Mouse (Mus musculus) C2C12 (cell line): ENCODE data around the gene Taf1a. TPM values are rescaled to one million over a fixed set of nuclear protein-coding genes. Genes with fewer than 3 reads are reported as not detected.

Experiments used
- H3K27me3 ChIP-seq: one replicate; pipeline ENCODE4 v1.6.1; 2011; ENCODE audit not compliant: control insufficient read depth, insufficient read depth, insufficient read length
- H3K36me3 ChIP-seq: one replicate; pipeline ENCODE4 v1.6.1; 2011; ENCODE audit not compliant: control insufficient read depth, insufficient read depth
- H3K4me3 ChIP-seq: one replicate; pipeline ENCODE4 v1.5.1; 2011; ENCODE audit warnings: mild to moderate bottlenecking, control low read depth; ENCODE audit not compliant: poor library complexity, insufficient read depth, severe bottlenecking
- H3K79me2 ChIP-seq: one replicate; pipeline ENCODE4 v1.6.1; 2011; ENCODE audit not compliant: control insufficient read depth, insufficient read depth
- H3K79me3 ChIP-seq: one replicate; pipeline ENCODE4 v1.6.1; 2011; ENCODE audit warnings: low read depth, control low read depth
- H3ac ChIP-seq: one replicate; pipeline ENCODE3; 2011; ENCODE audit warnings: low read depth; ENCODE audit not compliant: control insufficient read depth, insufficient read length
- CEBPB ChIP-seq: IDR thresholded peaks from one replicate; pipeline ENCODE4 v1.6.1; 2011; ENCODE audit warnings: low read depth, mild to moderate bottlenecking, control low read depth, moderate library complexity
- CTCF ChIP-seq: IDR thresholded peaks from one replicate; pipeline ENCODE4 v1.5.1; 2011; ENCODE audit not compliant: control insufficient read depth, insufficient read depth, insufficient read length
- FOSL1 ChIP-seq: IDR thresholded peaks from one replicate; pipeline ENCODE4 v1.8.0; 2011; ENCODE audit warnings: mild to moderate bottlenecking, low read length; ENCODE audit not compliant: poor library complexity, insufficient read depth, severe bottlenecking
- MAX ChIP-seq: IDR thresholded peaks from one replicate; pipeline ENCODE4 v1.6.1; 2011; ENCODE audit warnings: mild to moderate bottlenecking, control low read depth
- MYOD1 ChIP-seq: IDR thresholded peaks from one replicate; pipeline ENCODE4 v1.6.1; 2011; ENCODE audit warnings: low read depth; ENCODE audit not compliant: control insufficient read depth, insufficient read length
- MYOG ChIP-seq: IDR thresholded peaks from one replicate; pipeline ENCODE4 v1.6.1; 2011; ENCODE audit not compliant: control insufficient read depth, insufficient read length; ENCODE audit errors: extremely low read depth
- USF1 ChIP-seq: IDR thresholded peaks from one replicate; pipeline ENCODE4 v1.6.1; 2011; ENCODE audit warnings: low read depth, mild to moderate bottlenecking, control low read depth, moderate library complexity
- polyA plus RNA-seq: library from polyadenylated mRNA; unstranded; fragments of >200 nt; fragmentation: generic; extraction: Trizol; gene quantifications from one replicate; pipeline ENCODE4 v1.2.1, GENCODE M21; 2012; ENCODE audit warnings: missing spikeins

Taf1a gene
- polyA plus RNA-seq, 1 experiment: 5.2 TPM

GRCm38 (mm10) chr1:183420296-183420695, 31.5 kb downstream of the Taf1a start:
- no peak overlapping the region for H3ac ChIP-seq
- no peak for TF ChIP-seq MYOD1
- no peak for TF ChIP-seq CTCF
- no peak for TF ChIP-seq USF1
- TF ChIP-seq MYOG: no peak
- TF ChIP-seq MAX: no peak
- TF ChIP-seq FOSL1: no peak
- no peak for TF ChIP-seq CEBPB
- no peaks in the 10 kb centered on the region for H3K27me3 ChIP-seq
- no peaks in the 10 kb centered on the region for H3K79me3 ChIP-seq
- no peaks in the 10 kb centered on the region for H3K79me2 ChIP-seq
- H3K36me3 ChIP-seq: no peaks in the 10 kb centered on the region
- H3K4me3 ChIP-seq: no peak overlapping the region

GRCm38 (mm10) chr1:183424100-183424499, 35.3 kb downstream of the Taf1a start:
- H3K79me3 ChIP-seq: no peaks in the 10 kb centered on the region
- no peaks in the 10 kb centered on the region for H3K79me2 ChIP-seq
- H3K36me3 ChIP-seq: no peaks in the 10 kb centered on the region
- no peak overlapping the region for H3K4me3 ChIP-seq
- TF ChIP-seq MAX (no peak), CEBPB (no peak), MYOD1 (no peak), CTCF (no peak), USF1 (no peak), MYOG (no peak), FOSL1 (no peak)
- H3K27me3 ChIP-seq: no peaks in the 10 kb centered on the region
- H3ac ChIP-seq: no peak overlapping the region

- no peak overlapping the region for H3ac ChIP-seq
- TF ChIP-seq USF1 (no peak), MYOG (no peak), MYOD1 (no peak), CEBPB (no peak), CTCF (no peak), MAX (no peak), FOSL1 (no peak)
- H3K79me3 ChIP-seq: no peaks in the 10 kb centered on the region
- H3K36me3 ChIP-seq: no peaks in the 10 kb centered on the region
- H3K79me2 ChIP-seq: no peaks in the 10 kb centered on the region
- no peaks in the 10 kb centered on the region for H3K27me3 ChIP-seq
- no peak overlapping the region for H3K4me3 ChIP-seq
Observed at GRCm38 (mm10) chr1:183434918-183435317, 46.1 kb downstream of the Taf1a start.

GRCm38 (mm10) chr1:183439036-183439435, 50.3 kb downstream of the Taf1a start:
- TF ChIP-seq CTCF: peak; percentile 90
- no peak for TF ChIP-seq MYOD1
- Histone ChIP-seq H3K79me3 (no peaks in the 10 kb centered on the region), H3K36me3 (no peaks in the 10 kb centered on the region), H3K4me3 (no peak overlapping the region), H3ac (no peak overlapping the region), H3K27me3 (no peaks in the 10 kb centered on the region), H3K79me2 (no peaks in the 10 kb centered on the region)

GRCm38 (mm10) chr1:183442015-183442774, 53.4 kb downstream of the Taf1a start:
- no peak overlapping the region for H3ac ChIP-seq
- no peak overlapping the region for H3K4me3 ChIP-seq
- H3K27me3 ChIP-seq: no peaks in the 10 kb centered on the region
- no peaks in the 10 kb centered on the region for H3K79me3 ChIP-seq
- TF ChIP-seq CTCF (peak; percentile 62), MYOD1 (peak; percentile 84), MYOG (no peak), USF1 (no peak), CEBPB (no peak), FOSL1 (no peak), MAX (peak; percentile 51)
- H3K79me2 ChIP-seq: no peaks in the 10 kb centered on the region
- no peaks in the 10 kb centered on the region for H3K36me3 ChIP-seq

GRCm38 (mm10) chr1:183453066-183453465, 64.3 kb downstream of the Taf1a start:
- TF ChIP-seq CTCF: no peak
- TF ChIP-seq MYOG: no peak
- no peak for TF ChIP-seq USF1
- TF ChIP-seq CEBPB: no peak
- TF ChIP-seq MYOD1: no peak
- no peak for TF ChIP-seq MAX
- no peak for TF ChIP-seq FOSL1
- H3K36me3 ChIP-seq: no peaks in the 10 kb centered on the region
- H3K79me2 ChIP-seq: no peaks in the 10 kb centered on the region
- no peak overlapping the region for H3ac ChIP-seq
- H3K27me3 ChIP-seq: no peaks in the 10 kb centered on the region
- H3K4me3 ChIP-seq: no peak overlapping the region
- no peaks in the 10 kb centered on the region for H3K79me3 ChIP-seq

Other genes starting within 250 kb of the Taf1a start
- 17.0 TPM for gene Disp1, start 167.5 kb upstream of the Taf1a start, polyA plus RNA-seq
- 46.5 TPM for gene Aida, start 92.4 kb upstream of the Taf1a start, polyA plus RNA-seq
- 17.3 TPM for gene Brox, start 91.7 kb upstream of the Taf1a start, polyA plus RNA-seq
- gene Mia3, start 19.4 kb upstream of the Taf1a start, polyA plus RNA-seq: 32.6 TPM
- gene Hhipl2, start 29.2 kb downstream of the Taf1a start, polyA plus RNA-seq: 0.07 TPM